ENCODE assay signal across 18 mouse cellular contexts in genomic region chr3:40693960-40694359, GRCm38 (mm10). TPM values are rescaled to one million over a fixed set of nuclear protein-coding genes. Genes with fewer than 3 reads are reported as not detected.
"Had no signal": no experiment of that assay in that cellular context is flagged by ENCODE, and none has a peak within 500 bp of the region (broad histone marks: within the 10 kb centered on the region; RNA-seq: fewer than 3 reads in every experiment).

No protein-coding gene starts in this region.

- H3K36me3 ChIP-seq: liver, embryonic 12.5 days; midbrain, embryonic 15.5 days had no signal

- H3K27me3 ChIP-seq: limb, embryonic 15.5 days; liver, embryonic 12.5 days; midbrain, embryonic 15.5 days; neural tube, embryonic 12.5 days had no signal

- DNase-seq: layer of hippocampus, adult 9-11 months; layer of hippocampus, postnatal 36 days; right cerebral cortex, postnatal 4 days; spleen, adult 18-20 months; thymus, adult 2 months; thymus, postnatal 25 days had no signal

- ATAC-seq: liver, embryonic 12.5 days; midbrain, embryonic 15.5 days had no signal

- H3K9ac ChIP-seq: limb, embryonic 15.5 days; liver, embryonic 12.5 days; lung, embryonic 14.5 days; midbrain, embryonic 15.5 days; neural tube, embryonic 12.5 days had no signal

- H3K9me3 ChIP-seq: limb, embryonic 15.5 days; liver, embryonic 12.5 days; midbrain, embryonic 10.5 days; midbrain, embryonic 15.5 days; neural tube, embryonic 12.5 days had no signal

- H3K27ac ChIP-seq: limb, embryonic 15.5 days; liver, embryonic 12.5 days; midbrain, embryonic 10.5 days; midbrain, embryonic 15.5 days; neural tube, embryonic 12.5 days had no signal

- H3K4me3 ChIP-seq: limb, embryonic 15.5 days; liver, embryonic 12.5 days; midbrain, embryonic 10.5 days; midbrain, embryonic 15.5 days; neural tube, embryonic 12.5 days had no signal

- H3K4me2 ChIP-seq: limb, embryonic 15.5 days; liver, embryonic 12.5 days; lung, embryonic 14.5 days; midbrain, embryonic 15.5 days; neural tube, embryonic 12.5 days had no signal

- H3K4me1 ChIP-seq: limb, embryonic 15.5 days; midbrain, embryonic 15.5 days; neural tube, embryonic 12.5 days had no signal

RNA-seq across cellular contexts. Expression of gene Slc25a31, which starts 14.7 kb away (rescaled TPM):
- total RNA-seq: layer of hippocampus, adult 18-20 months; megakaryocyte, adult 5-6 weeks; monocyte, adult 5-6 weeks; neutrophil, adult 5-6 weeks had no signal
- polyA plus RNA-seq: liver, embryonic 16.5 days; lung, embryonic 14.5 days; stomach, embryonic 14.5 days had no signal
